Mouse (Mus musculus): Measurements from ENCODE around the gene Dtnbp1. TPM values are rescaled to one million over a fixed set of nuclear protein-coding genes. Genes with fewer than 3 reads are reported as not detected.

Gene Dtnbp1
- polyA plus RNA-seq, 1 experiment, result 114 TPM

GRCm38 (mm10) chr13:44948320-44949250, 53.4 kb downstream of the Dtnbp1 start:
- no peak for DNase-seq (ENCODE audit: low read depth)

DNA sequence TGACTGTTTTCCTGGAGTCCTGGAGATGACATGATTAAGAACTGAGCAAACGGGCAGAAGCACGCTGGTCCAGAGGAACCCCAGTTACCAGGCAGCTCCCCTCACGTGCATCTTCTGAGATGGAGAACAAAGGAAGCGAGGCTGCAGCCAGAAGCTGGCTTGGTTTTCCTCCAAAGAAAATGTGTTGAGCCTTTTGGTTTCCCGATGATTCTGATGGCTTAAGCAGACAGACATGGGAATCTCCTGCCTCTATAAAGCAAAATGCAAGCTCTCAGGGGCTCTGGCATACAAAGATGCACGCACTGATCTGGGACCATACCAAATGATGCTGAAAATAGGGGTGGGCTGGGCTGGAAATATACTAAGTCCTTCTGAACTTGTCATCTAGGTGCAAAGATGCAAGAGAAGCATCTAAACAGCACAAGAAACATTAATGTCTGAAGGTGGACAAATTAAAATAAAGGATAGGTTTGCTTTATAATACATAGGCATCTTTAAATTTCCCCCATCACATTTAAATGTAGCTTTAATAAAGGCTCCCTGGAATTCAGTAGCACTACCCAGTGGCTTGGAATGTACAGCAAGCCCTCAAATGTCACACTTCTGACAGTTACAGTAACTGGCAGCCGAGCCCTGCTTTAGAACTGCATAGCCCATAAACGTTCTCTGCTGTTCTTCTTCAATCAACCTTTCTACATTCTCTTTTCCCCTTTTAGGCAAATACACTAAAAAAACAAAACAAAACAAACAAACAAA, 54.9 kb downstream of the Dtnbp1 start:
- no peak for DNase-seq (ENCODE audit: low read depth)

GRCm38 (mm10) chr13:44943618-44944017, 58.3 kb downstream of the Dtnbp1 start:
- DNase-seq (ENCODE audit: low read depth), result peak; percentile 12

- no peak for DNase-seq (ENCODE audit: low read depth)
Measured at GRCm38 (mm10) chr13:44939326-44940035, 62.5 kb downstream of the Dtnbp1 start.

DNA sequence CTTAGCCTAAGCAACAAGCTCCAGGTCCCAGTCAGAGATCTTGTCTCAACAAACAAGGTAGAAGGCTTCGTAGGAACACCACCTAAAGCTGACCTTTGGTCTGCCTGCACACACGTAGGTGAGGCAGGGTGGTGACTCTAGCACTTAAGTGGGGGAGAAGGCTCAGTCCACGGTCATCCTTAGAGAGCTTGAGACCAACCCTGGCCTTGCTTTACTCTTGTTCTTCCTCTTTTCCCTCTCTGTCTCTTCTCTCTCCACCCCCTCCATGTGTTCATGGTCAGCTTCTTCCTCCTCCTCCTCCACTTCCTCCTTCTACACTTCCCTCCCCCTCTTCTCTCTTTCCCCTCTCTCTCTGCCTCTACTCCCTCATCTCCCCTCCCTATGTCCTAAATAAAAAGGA, 64.3 kb downstream of the Dtnbp1 start:
- no peak for DNase-seq (ENCODE audit: low read depth)

DNA sequence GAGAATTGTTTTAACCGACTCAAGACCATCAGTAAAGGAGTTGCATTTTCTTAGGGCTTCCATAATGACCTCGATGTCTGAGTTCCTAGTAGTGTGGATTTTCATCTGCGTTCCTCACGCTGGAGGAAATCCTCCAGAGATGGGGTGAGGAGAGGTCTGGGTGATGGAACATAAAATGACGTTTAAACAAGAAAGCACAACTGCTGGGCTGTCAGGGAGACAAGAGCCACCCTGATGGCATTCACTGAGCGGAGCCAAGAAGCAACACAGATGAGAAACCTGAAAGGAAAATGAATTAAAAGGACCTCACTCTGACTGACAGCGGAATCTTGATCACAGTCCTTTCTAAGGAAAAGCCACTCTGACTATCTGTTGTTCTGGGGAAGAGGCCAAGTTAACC, 68.4 kb downstream of the Dtnbp1 start:
- no peak for DNase-seq (ENCODE audit: low read depth)

GRCm38 (mm10) chr13:44932307-44933264, 69.4 kb downstream of the Dtnbp1 start:
- no peak for DNase-seq (ENCODE audit: low read depth)

DNA sequence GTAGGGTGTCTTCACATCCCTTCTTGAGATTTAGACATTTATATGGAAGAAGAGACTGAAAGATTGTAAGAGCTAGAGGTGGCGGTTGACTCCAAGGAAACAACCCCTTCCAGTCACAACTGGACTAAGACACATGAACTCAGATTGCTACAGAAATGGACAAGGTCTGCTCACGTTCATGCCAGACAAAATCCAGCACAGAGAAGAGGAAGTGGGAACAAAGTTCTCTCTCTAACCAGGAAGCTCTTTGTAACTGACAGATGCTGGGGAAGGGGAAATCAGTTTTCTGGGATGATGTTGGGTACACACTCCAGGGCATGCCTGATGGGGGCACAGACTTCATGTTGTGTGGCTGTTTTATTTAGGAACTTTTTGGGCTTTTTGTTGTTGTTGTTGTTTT, 75.6 kb downstream of the Dtnbp1 start:
- DNase-seq (ENCODE audit: low read depth), result no peak

DNA sequence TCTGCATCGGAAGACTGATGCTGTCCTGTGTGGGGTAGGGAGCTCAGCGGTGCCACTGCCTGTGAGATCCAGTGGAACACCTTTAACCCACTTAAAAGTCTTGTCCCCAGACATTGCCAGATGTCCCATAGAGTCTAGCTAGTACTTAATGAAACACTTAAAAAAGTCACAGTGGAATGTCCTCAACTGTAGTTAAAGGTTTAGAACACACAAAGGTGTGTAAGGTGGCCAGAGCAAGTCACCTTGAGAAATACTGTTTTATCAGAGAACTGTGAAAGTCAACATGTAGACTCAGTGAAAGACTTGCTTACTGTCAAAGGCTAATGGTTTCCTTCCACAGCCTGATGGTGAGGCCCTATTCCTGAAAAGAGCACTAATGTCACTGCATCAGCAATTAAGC, 76.8 kb downstream of the Dtnbp1 start:
- no peak for DNase-seq (ENCODE audit: low read depth)

DNA sequence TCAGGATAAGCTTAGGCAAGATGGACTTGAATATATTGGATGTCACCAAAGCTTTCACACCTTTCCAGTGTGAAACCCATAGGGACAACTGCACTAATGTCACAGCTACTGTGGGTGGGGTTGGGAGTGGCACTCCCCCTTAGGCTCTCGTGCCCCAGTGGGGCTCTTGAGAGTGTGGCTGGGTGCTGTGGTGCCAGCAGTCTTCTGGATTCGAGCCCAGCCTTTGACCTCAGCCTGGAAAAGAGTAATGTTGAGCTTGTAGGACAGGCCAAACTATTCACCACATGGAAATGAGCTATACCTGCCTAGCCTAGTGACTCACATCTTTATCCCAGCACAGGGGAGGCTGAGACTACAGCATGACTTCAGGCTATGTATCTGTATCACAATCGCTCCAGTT, 77.9 kb downstream of the Dtnbp1 start:
- DNase-seq (ENCODE audit: low read depth), result no peak

DNA sequence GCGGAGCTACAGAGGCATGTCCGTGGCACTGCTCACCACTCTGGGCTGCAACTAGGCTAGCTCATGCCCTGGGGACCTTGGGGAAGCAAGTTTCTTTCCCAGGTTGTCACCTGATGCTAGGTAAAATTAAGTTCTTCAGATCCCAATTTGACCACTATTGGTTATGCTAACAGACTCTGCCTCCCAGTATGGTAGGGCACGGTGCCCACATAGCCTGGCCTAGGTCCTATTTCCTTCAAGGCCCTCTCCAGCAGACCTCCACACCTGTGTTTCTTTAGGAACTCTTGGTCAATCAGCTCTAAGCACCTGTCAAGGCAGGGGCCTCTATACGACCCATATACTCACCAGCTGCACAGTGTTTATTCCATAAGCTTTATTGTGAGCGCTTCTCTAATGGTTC, 80.2 kb downstream of the Dtnbp1 start:
- no peak for DNase-seq (ENCODE audit: low read depth)

DNA sequence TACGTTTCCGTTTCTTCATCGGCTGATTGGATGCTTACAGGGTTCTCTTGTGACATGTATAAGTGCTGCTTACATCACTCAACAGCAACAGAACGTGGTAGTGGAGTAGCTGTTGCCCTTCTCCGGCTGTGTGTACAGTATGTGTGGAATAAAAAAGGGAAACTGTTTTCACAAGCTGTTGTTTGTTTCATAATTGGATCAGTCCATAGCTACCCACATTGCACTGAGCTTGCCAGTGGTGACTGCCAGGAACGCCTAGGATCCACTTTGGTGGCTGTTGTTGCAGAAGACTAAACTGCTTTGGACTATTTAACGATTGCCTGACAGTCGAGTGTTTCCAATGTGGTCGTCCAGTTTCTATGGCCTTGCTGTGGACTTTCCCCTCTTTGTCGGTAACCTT, 80.9 kb downstream of the Dtnbp1 start:
- no peak for DNase-seq (ENCODE audit: low read depth)

DNA sequence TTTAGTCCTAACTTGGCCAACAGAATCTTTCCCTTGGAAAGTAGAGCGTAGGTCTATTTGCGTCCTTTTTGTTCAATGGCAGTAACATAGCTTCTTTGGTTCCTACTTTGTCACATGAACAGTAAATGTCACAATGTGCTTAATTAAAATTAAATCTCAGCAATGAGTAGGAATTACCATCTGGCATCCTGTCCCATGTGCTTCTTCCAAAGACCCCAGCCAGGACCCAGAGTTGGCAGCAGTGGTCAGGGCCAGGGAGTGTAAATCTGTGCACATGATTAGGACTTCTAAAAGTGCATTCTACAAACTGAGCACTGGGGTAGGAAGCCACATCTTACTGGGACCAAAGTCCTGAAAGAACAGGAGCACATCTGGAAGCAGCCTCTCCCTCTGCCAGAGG, 83.7 kb downstream of the Dtnbp1 start:
- DNase-seq (ENCODE audit: low read depth), result no peak

GRCm38 (mm10) chr13:44917202-44917601, 84.7 kb downstream of the Dtnbp1 start:
- DNase-seq (ENCODE audit: low read depth), result no peak

DNA sequence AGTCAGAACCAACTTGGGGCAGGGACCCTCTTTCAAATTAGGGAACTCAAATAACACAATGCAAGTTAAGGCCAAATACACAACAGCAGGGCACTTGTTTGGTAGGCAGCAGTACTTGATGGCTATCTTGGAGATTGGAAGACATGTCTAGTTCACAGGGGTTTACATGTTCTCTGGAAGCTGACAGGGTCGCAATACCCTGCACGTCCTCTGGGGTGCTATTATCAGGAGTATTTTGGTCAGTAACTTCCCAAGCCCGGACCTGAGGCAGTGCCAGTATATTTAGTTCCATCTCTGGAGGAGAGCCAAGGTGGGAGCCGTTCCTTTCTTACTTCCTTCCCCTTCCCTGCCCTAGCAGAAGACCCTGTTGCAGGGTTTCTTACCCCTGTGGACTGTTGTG, 86.0 kb downstream of the Dtnbp1 start:
- no peak for DNase-seq (ENCODE audit: low read depth)

DNA sequence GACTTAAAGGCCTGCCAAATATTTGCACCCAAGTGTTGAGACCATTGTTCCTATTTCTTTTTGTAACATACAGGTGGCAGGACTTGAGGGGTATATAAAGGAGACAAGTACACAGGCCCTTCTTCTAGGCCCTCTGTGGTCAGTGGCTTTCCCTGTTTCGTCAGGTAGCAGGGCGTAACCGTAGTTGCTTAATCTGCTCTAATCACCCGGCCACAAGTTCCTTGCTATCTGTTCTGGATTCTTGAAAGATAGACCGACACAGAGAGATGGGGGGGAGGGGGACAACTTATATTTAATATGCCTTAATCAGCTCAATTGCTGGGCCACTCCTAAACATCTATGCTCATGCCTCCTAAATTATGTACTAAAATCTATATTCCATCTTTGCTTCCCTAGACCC, 86.6 kb downstream of the Dtnbp1 start:
- no peak for DNase-seq (ENCODE audit: low read depth)

- no peak for DNase-seq (ENCODE audit: low read depth)
Measured at GRCm38 (mm10) chr13:44913560-44913959, 88.4 kb downstream of the Dtnbp1 start.

DNA sequence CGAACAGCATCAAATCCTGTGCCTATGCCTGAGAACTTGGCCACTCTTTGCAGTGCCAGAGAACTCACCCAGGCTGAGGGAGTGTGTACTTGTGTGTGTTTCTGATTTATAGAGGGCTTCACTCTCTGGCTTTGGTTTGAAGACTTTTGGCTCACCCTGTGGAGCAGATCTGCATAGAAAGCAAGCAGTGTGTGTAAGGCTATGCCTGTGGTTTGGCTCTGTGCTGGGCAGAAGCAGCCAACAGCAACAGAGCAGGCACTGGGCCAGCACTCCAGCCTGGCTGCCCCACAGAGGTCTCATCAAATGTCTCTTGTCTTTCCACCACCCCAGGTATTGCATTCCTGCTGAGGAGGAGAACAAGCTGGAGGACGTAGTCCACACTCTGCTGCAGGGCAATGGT, 89.1 kb downstream of the Dtnbp1 start:
- peak; percentile 84 for DNase-seq (ENCODE audit: low read depth)

GRCm38 (mm10) chr13:44908790-44909189, 93.2 kb downstream of the Dtnbp1 start:
- DNase-seq (ENCODE audit: low read depth), result no peak

DNA sequence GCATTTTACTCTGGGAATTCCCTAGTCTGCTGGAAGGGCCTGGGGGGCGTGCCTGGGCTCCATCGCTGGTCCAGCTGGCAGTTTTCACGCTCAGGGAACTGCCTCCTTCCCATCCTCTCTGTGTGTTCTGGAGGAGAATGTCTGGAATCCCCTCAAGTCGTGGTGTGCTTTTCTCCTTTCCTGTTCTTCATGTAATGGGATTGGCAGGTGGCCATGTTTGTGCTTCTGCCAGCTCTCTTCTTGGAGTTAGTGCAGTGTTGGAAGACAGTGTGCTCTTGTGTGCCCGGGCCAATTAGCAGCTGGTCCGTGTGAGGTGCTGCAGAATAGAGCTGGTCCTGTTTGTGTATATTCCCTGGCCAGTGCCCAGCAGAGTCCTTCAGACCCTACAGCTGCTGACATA, 94.2 kb downstream of the Dtnbp1 start:
- DNase-seq (ENCODE audit: low read depth), result peak; percentile 84

DNA sequence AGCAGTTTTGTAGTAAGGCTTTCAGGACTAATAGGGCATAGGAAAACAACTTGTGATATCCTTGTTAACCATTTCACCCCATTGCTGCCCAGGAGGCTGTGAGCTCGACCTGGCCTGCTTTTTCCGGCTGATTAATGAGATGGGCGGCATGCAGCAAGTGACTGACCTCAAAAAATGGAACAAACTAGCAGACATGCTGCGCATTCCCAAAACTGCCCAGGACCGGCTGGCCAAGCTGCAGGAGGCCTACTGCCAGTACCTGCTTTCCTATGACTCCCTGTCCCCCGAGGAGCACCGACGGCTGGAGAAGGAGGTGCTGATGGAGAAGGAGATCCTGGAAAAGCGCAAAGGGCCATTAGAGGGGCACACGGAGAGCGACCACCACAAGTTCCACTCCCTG, 95.8 kb downstream of the Dtnbp1 start:
- DNase-seq (ENCODE audit: low read depth), result no peak
